Mouse (Mus musculus) frontal cortex, adult (tissue): ENCODE results near the gene Ubac2.
A peak's percentile ranks its signal among the peaks of the same experiment; 100 is the strongest.

Experiments
- ATAC-seq: cut with Nextera tagmentation; 2 replicates; pipeline ENCODE4 v1.9.2; 2017; ENCODE audit warnings: mild to moderate bottlenecking, moderate library complexity, mixed read lengths; ENCODE audit not compliant: low TSS enrichment

Ubac2 gene

DNA sequence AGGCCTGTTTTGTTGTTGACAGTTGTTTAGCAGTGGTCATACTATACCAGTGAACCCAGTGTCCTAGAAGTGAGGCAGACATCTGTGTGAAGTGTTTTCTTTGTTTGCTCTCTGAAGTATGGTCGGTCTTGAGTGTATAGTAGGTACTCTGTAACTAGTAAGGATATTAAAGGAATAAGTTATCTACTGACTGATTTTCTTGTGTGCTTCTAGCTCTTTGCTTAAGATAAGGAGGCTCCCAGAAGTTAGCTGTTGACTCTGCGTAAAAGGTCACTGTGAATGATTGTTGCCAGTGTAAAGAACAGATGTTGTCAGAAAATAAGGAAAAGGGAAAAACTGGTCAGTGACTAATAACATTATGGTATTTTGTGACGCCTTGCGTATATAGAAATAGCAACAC lies 88.7 kb downstream of the Ubac2 start:
- no peak for ATAC-seq

- ATAC-seq = no peak
Observed at GRCm38 (mm10) chr14:121970402-121970801, 92.0 kb downstream of the Ubac2 start.

- no peak for ATAC-seq
Observed at GRCm38 (mm10) chr14:121973114-121973513, 94.7 kb downstream of the Ubac2 start.

- no peak for ATAC-seq
Observed at GRCm38 (mm10) chr14:121981531-121981930, 103.1 kb downstream of the Ubac2 start.

- ATAC-seq = no peak
Observed at GRCm38 (mm10) chr14:121983009-121983933, 104.9 kb downstream of the Ubac2 start.

GRCm38 (mm10) chr14:121985477-121985876 lies 107.1 kb downstream of the Ubac2 start:
- no peak for ATAC-seq

GRCm38 (mm10) chr14:121986028-121986427 lies 107.6 kb downstream of the Ubac2 start:
- ATAC-seq = no peak

- ATAC-seq = peak; percentile 94
Observed at GRCm38 (mm10) chr14:121987287-121987686, 108.9 kb downstream of the Ubac2 start.

GRCm38 (mm10) chr14:121987691-121988090 lies 109.3 kb downstream of the Ubac2 start:
- ATAC-seq = peak; percentile 17; the same call in 1 of the 2 replicates

DNA sequence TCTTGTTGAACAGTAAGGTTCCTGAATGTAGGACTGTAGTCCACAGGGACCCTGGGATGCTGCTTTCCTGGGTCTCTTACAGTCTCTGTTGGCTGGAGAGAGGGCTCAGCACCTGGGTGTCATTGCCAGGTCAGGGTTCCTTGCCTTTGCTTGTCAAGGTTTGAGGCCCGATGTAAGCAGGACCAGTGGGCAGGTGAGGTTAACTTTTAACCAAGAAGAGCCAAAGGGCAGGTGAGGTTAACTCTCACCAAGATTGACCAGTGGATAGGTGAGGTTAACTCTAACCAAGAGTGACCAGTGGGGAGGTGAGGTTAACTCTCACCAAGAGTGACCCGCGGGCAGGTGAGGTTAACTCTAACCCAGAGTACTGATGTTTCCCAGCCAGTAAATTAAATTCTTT lies 110.9 kb downstream of the Ubac2 start:
- ATAC-seq = no peak

- no peak for ATAC-seq
Observed at GRCm38 (mm10) chr14:121989869-121990268, 111.4 kb downstream of the Ubac2 start.

DNA sequence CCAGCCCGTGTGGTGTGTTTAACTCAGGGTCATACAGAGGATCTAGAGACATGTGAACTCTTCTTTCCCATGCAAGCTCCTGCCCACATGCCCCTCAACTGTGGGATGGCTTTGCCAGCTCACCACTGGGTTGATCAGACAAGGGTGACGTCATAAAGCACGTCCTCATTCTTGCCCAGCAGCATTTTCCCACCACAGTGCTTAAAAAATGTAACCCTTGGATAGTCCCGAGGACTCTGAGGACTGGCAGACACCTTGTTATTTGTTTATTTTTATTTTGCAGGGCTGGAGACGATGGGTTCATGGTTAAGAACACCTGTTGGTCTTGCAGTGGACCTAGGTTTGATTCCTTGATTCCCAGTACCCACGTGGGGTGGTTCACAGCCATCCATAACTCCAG lies 112.5 kb downstream of the Ubac2 start:
- no peak for ATAC-seq

DNA sequence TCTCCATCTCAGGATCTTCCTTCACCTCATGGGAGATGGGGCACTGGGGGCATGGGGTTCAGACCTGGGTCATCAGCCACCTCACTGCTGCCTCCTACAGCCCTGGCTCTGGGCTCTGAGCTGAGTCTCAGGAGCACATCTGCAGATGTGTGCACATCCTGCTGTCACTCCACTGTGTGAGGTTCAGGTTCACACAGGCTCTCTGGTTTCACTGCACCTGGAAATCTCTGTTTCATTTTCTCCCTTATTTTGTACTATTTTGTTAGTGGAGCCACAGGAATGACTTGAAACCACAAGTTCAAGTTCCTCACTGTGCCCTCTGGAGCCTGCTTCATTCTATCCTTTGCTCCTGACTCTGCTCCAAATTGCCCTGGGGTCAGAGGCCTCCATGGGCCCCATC lies 113.5 kb downstream of the Ubac2 start:
- ATAC-seq = no peak

DNA sequence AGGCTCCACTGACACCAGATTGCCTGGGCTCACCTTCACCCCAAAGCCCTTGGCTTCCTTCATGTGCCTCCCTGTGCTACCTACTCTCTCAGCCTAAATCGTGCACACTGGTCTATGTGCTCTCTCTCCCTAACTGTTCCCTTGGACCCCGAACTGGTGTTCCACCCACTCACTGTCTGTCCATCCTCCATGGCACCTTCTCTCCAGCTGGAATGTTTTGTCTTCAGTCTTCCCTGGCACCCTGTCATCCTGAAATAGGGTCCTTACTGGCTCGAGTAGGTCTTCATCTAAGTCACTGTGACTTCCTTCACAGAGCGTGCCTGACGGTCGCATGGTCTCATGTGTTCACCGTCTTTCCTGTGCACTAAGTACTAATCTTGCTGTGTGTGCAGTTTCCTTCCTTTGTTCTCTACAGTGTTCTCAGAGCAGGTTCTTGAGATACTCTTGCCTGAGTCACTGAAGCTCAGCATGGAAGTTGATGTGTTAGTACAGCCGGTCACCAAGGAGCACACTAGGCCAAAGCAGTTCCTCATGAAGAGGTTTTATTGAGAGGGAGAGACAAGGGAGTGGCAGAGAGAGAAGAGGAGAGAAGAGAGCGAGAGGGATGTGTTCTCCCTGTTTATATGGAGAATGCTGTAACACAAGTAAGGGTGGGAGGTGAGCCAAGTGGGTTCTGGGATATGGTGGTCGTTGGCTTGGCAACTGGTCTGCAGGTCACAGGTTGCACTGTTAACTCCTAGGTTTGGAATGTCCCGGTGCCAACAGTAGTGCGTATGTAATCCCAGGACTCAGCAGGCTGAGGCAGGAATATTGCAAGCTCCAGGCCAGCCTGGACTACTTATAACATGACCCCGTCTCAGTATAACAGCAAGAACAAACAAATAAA lies 114.2 kb downstream of the Ubac2 start:
- ATAC-seq = 0 out of 2 replicates have a peak, but pooled peaks have one; percentile 14

GRCm38 (mm10) chr14:121993616-121994015 lies 115.2 kb downstream of the Ubac2 start:
- ATAC-seq = no peak

DNA sequence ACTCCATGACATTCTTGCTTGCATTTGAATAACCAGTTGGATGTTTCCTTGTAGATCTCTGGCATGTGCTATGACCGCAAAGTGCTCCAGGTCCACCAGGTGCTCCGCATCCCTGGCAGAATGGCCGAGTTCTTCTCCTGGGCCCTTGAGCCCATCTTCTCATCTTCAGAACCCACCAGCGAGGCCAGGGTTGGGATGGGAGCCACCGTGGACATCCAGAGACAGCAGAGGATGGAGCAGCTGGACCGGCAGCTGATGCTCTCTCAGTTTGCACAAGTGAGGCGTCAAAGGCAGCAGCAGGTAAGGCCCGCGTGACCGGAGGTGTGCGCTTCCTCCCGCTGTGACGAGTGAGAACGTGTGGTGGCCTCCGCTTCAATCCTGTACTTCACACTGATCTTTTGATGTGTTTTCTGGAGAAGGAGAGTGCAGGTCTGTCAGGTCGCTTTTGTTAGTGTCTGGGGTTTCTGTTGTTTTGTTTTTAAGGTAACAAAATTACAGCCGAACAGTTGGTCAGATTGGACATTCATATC lies 115.8 kb downstream of the Ubac2 start:
- ATAC-seq = no peak

DNA sequence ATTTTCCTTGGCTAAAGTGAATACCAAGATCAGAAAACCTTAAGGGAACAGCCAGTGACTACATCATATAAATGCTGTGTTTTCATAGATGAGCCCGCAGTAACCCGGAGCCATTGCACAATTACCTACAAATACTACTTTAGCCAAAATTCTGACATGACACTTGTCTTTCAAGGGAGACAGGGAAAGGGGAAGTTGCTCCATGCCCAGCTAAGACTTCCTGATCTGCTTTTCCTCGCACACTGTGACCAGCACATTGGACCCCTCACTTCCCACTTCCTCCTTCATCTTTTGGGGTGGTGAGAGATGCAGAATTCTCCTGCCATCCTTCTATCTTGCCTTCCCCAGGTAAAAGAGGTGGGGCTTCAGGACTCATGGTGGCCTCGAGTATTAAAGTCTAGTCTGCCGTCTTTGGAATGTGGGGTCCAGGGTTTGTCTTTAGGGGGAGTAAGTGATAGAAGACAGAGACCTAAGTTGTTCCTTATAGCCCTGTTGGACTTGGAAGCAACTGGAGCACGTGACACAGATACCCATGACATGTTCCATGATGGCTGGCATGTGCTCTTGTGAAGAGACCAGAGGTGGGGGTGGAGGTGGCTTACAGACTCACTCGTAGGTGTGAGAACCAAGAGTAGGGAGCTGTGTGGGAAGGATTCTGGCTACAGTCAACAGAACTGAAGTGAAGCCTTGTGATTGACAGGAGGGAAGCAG lies 116.6 kb downstream of the Ubac2 start:
- no peak for ATAC-seq

- ATAC-seq = no peak
Observed at GRCm38 (mm10) chr14:121995557-121995870, 117.1 kb downstream of the Ubac2 start.

DNA sequence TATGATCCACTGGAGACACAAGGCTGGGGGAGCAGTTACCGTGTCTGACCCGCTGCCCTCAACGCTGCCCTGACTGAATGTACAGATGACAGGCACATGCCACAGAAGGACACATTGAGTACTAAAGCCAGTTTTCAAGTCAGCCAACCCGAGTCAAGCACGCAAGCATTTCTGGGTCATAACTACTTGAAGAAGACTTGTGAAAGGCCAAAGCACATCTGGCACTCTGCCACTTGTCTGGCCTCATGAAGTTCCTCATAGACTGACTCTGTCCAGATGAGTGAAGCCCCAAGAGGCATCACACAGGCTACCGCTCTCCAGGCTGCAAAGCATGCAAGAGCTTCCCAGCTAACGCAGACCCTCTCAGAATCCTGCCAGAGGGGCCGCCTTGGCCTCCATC lies 118.4 kb downstream of the Ubac2 start:
- no peak for ATAC-seq

- no peak for ATAC-seq
Observed at GRCm38 (mm10) chr14:121999455-121999854, 121.0 kb downstream of the Ubac2 start.

DNA sequence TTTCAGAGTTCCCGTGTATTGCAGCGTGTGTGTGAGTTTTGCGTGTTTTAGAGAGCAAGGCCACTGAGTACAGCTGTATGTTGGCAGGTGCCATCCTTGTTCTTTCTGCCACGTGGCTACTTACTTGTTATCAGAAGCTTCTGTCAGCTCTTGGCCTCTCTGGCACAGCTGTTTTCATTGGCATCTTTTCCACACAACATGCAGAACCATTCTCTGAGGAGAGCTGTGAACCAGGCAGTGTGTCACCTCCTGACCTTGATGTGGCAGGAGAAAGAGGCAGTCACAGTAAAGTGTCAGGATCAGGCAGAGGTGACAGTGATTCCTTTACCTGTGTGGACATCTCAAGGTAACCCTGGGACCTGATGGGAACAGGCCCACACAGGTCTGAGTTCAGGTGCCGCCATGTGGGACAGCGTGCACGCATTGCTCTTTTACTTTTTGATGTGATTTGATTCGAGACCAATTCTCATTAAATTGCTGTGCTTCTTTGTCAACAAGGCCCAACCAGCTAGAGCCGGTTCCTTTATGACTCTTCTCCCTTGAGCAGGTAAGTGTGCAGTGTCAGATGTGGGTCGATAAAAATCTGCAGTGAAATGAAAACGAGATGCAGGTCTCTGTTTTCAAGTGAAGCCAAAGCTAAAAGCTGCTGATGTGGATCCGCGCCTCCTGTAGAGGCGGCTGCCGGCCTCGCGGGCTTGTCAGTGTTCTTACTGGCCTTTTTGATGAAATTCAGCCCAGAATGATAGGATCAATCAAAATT lies 122.1 kb downstream of the Ubac2 start:
- no peak for ATAC-seq
